8 mouse cellular contexts compared by ENCODE assay signal in the genomic region with DNA sequence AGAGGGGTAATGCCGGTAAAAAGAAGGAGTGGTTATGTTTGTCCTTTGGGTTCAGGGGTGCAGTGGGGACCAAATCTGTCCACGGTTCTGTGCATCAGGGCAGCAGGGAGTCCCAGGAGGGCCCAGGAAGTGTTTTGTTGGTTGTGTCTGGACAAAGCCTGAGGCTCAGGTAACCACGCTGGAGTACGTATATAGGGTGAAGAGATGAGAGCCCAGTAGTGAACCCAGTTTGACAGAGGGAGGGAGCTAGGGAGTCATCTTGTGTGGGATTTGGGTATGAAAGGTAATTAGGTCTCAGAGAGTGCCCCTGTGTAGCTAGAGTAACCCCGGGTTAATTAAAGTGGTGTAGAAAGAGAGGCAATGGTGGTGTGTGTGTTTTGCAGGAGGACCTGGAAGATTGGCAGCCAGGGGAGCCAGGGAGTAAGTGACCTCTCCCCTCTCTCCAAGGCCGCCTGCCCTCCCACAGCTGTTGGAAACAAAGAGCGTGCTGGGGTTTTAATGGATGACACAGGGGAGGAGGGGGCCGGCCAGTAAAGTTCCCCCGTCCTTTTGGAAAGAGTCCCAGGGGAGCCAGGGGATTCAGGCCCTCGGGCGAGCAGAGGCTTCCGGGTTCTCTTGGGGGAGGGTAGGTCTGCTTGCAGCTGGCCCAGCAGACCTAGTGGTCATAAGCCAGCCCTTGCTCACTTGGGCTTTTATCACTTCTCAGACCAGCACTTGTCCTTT. TPM values are rescaled to one million over a fixed set of nuclear protein-coding genes. Genes with fewer than 3 reads are reported as not detected.
DNase-seq lines count a peak whose midpoint lies in the region; ATAC-seq and TF ChIP-seq lines count a peak whose summit lies in the region.

No protein-coding gene starts in this region.

- H3K4me1 ChIP-seq in embryonic fibroblast, embryonic 13.5 days (ENCODE audit: control insufficient read depth, insufficient read depth, low read length): no peaks in the 10 kb centered on the region
- H3K4me1 ChIP-seq in intestine, embryonic 14.5 days (replicated peaks; ENCODE audit: control insufficient read depth, insufficient read depth, low read length): peaks cover 9% of the 10 kb centered on the region; the same call in 1 of the 2 replicates
- H3K4me1 ChIP-seq in lung, embryonic 14.5 days (ENCODE audit: insufficient read depth): no peaks in the 10 kb centered on the region; the same call in 1 of the 2 replicates

- H3K4me3 ChIP-seq in embryonic fibroblast, embryonic 13.5 days (ENCODE audit: insufficient read depth, low read length): peak overlapping the region; percentile 81
- H3K4me3 ChIP-seq in intestine, embryonic 14.5 days (ENCODE audit: low read depth, low read length): peak overlapping the region; percentile 82
- H3K4me3 ChIP-seq in lung, embryonic 14.5 days (ENCODE audit: low read depth, low read length): peak overlapping the region; percentile 83

- TF ChIP-seq POLR2A in embryonic fibroblast, embryonic 13.5 days (IDR thresholded peaks at IDR 0.05; ENCODE audit: low read depth, low read length): no peak; the same call in 1 of the 2 replicates

- H3K27ac ChIP-seq in embryonic fibroblast, embryonic 13.5 days (ENCODE audit: insufficient read depth, low read length): peak overlapping the region; percentile 12; the same call in 1 of the 2 replicates
- H3K27ac ChIP-seq in intestine, embryonic 14.5 days (ENCODE audit: low read depth): peak overlapping the region; percentile 95
- H3K27ac ChIP-seq in lung, embryonic 14.5 days (ENCODE audit: low read depth): peak overlapping the region; percentile 94

- H3K4me2 ChIP-seq in intestine, embryonic 14.5 days (ENCODE audit: low read length): peak overlapping the region; percentile 67
- peak overlapping the region; percentile 83 for H3K4me2 ChIP-seq in lung, embryonic 14.5 days

- 3% methylated on average over 12 of the region's 12 CpGs for WGBS in intestine, embryonic 14.5 days
- 0% methylated on average over 12 of the region's 12 CpGs for WGBS in lung, embryonic 14.5 days

- peak; percentile 37 for ATAC-seq in intestine, embryonic 14.5 days (replicated peaks; ENCODE audit: low FRiP score, low TSS enrichment, low read depth)
- ATAC-seq in lung, embryonic 14.5 days (ENCODE audit: insufficient read depth): peak; percentile 44

- DNase-seq in cerebellum, adult 11 months: peak; percentile 3
- DNase-seq in cerebellum, adult 8-10 months: no peak
- peak; percentile 81 for DNase-seq in MN1 (ENCODE audit: low spot score)
- DNase-seq in intestine, embryonic 14.5 days (ENCODE audit: low spot score): peak; percentile 86
- peak; percentile 77 for DNase-seq in lung, embryonic 14.5 days
- DNase-seq in ovary, postnatal 10 days (ENCODE audit: low spot score): peak; percentile 15
- no peak for DNase-seq in spleen, postnatal 10 days (ENCODE audit: low spot score in 2 of 2)

- no peaks in the 10 kb centered on the region for H3K27me3 ChIP-seq in intestine, embryonic 14.5 days (replicated peaks; ENCODE audit: control insufficient read depth, insufficient read depth, low read length)
- H3K27me3 ChIP-seq in lung, embryonic 14.5 days (ENCODE audit: insufficient read depth, low read length): no peaks in the 10 kb centered on the region

- no peaks in the 10 kb centered on the region for H3K9me3 ChIP-seq in intestine, embryonic 14.5 days (ENCODE audit: control insufficient read depth, low read length)
- H3K9me3 ChIP-seq in lung, embryonic 14.5 days (ENCODE audit: low read depth, low read length): no peaks in the 10 kb centered on the region

- no peak for TF ChIP-seq CTCF in embryonic fibroblast, embryonic 13.5 days (IDR thresholded peaks at IDR 0.05; ENCODE audit: borderline replicate concordance, insufficient read depth, low read length)
- no peak; the same call in none of the 2 replicates for TF ChIP-seq CTCF in lung, embryonic 14.5 days (IDR thresholded peaks at IDR 0.05; ENCODE audit: low read depth)

- peak overlapping the region; percentile 94 for H3K9ac ChIP-seq in intestine, embryonic 14.5 days (ENCODE audit: low read length)
- H3K9ac ChIP-seq in lung, embryonic 14.5 days: peak overlapping the region; percentile 94

- H3K36me3 ChIP-seq in intestine, embryonic 14.5 days (ENCODE audit: control insufficient read depth, insufficient read depth, low read length): no peaks in the 10 kb centered on the region
- H3K36me3 ChIP-seq in lung, embryonic 14.5 days (ENCODE audit: insufficient read depth): no peaks in the 10 kb centered on the region

RNA-seq across cellular contexts. Expression of gene Tmeff1, which starts 1.3 kb away (rescaled TPM):
- 120 and 125 TPM in 2 replicates for polyA plus RNA-seq in embryonic fibroblast, embryonic 13.5 days (2011; ENCODE audit: insufficient read length, low read depth, missing spikeins)
- polyA plus RNA-seq in intestine, embryonic 14.5 days (2014; fragmentation: Nextera tagmentation; extraction: Ambion mirVana): 49.8 and 64.5 TPM in 2 replicates
- polyA plus RNA-seq in lung, embryonic 14.5 days (2014; fragmentation: Nextera tagmentation; extraction: Ambion mirVana): 77.7 and 84.0 TPM in 2 replicates

RNA-seq across cellular contexts. Expression of gene Msantd3, which starts 46.5 kb away (rescaled TPM):
- 35.1 and 37.3 TPM in 2 replicates for polyA plus RNA-seq in embryonic fibroblast, embryonic 13.5 days (2011; ENCODE audit: insufficient read length, low read depth, missing spikeins)
- polyA plus RNA-seq in intestine, embryonic 14.5 days (2014; fragmentation: Nextera tagmentation; extraction: Ambion mirVana): 21.0 and 25.4 TPM in 2 replicates
- polyA plus RNA-seq in lung, embryonic 14.5 days (2014; fragmentation: Nextera tagmentation; extraction: Ambion mirVana): 34.1 and 34.9 TPM in 2 replicates

Comparison
In these comparisons a context has a peak if more than half of its experiments do, and no peak if none do; other contexts are left out.
1. DNase-seq: peak in cerebellum, adult 11 months (single experiment), MN1 (single experiment), intestine, embryonic 14.5 days (single experiment), lung, embryonic 14.5 days (single experiment) and ovary, postnatal 10 days (single experiment); none in cerebellum, adult 8-10 months (single experiment) and spleen, postnatal 10 days (0 of 2).
2. H3K27ac ChIP-seq: peak in every context shown above with its lines; median percentile 95 in intestine, embryonic 14.5 days; 94 in lung, embryonic 14.5 days; 12 in embryonic fibroblast, embryonic 13.5 days.
3. Peak in every context shown above with its lines, with median percentiles within 50 percentile points of each other: H3K4me3 ChIP-seq.